Mouse (Mus musculus): Measurements from ENCODE around the gene Cd83. TPM values are rescaled to one million over a fixed set of nuclear protein-coding genes. Genes with fewer than 3 reads are reported as not detected.

Cd83 gene
- total and polyA plus RNA-seq, 2 experiments from 2014 or later, result 36.0 to 36.6 TPM

DNA sequence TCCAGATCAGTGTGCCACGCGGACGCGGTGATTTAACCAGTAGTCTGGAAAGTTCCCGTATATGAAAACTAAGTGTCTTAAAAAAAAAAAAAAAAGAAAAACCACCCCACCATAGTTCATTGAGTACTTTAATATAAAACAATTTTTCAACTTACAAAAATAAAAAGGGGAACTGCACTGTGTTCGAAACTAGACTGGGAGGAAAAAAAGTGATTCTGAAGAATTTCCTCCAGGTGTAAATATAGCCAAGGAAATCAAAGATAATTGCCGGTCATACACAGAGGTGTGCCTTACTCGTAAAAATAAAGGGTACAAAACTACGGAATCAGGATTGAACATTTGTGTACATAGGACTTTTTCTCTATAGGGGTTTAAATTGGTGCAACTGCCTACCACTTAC, 21.7 kb upstream of the Cd83 start:
- H3K4me2 ChIP-seq (ENCODE audit: low read depth, low read length, poor library complexity, severe bottlenecking), result no peak overlapping the region
- DNase-seq (ENCODE audit: low spot score) (no peak), ATAC-seq (ENCODE audit: low FRiP score) (no peak)
- no peak overlapping the region for H3K9ac ChIP-seq (replicated peaks; ENCODE audit: low read length, poor library complexity, severe bottlenecking)
- no peak for TF ChIP-seq CTCF (IDR thresholded peaks at IDR 0.05)
- H3K4me1 ChIP-seq (ENCODE audit: insufficient read depth, low read length), result peaks cover 2% of the 10 kb centered on the region; the same call in 1 of the 2 replicates
- H3K9me3 ChIP-seq (ENCODE audit: low read length), result no peaks in the 10 kb centered on the region
- 90% methylated on average over 9 of the region's 9 CpGs for WGBS
- no peaks in the 10 kb centered on the region for H3K27me3 ChIP-seq (ENCODE audit: insufficient read depth, low read length)
- H3K4me3 ChIP-seq (ENCODE audit: low read depth, low read length), result no peak overlapping the region
- no peaks in the 10 kb centered on the region for H3K36me3 ChIP-seq (ENCODE audit: insufficient read depth, low read length)
- H3K27ac ChIP-seq (ENCODE audit: low read depth, low read length), result no peak overlapping the region

DNA sequence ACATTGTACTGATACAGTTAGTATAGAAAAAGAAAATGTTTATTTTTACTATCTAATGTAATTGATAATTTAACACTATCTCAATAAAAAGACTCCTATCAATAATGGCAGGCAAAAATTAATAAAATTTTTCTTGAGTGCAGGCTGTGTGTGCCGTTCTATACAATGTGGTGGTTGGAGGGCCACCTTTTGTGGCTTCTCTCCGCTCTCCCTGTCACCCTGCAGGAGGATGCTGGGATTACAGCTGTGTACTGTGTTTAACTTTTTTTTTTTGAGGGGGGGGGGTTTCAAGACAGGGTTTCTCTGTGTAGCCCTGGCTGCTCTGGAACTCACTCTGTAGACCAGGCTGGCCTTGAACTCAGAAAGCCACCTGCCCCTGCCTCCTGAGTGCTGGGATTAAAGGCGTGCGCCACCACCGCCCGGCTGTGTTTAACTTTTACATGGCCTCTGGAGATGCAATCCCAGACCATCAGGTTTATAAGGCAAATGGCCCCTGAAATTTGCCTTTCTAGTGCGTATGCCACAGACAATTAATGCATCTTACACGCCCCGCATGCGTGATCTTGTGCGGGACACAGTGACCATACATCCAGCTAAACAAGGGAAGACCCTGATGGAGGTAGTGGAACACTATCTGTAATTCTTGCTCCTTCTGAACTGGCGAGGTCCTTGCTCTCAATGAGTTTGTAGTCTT, 21.1 kb upstream of the Cd83 start:
- H3K27me3 ChIP-seq (ENCODE audit: insufficient read depth, low read length), result no peaks in the 10 kb centered on the region
- WGBS, result 95% methylated on average over 12 of the region's 12 CpGs
- no peaks in the 10 kb centered on the region for H3K36me3 ChIP-seq (ENCODE audit: insufficient read depth, low read length)
- no peak overlapping the region for H3K27ac ChIP-seq (ENCODE audit: low read depth, low read length)
- H3K4me3 ChIP-seq (ENCODE audit: low read depth, low read length), result no peak overlapping the region
- ATAC-seq (ENCODE audit: low FRiP score) (no peak), DNase-seq (ENCODE audit: low spot score) (no peak)
- no peaks in the 10 kb centered on the region for H3K9me3 ChIP-seq (ENCODE audit: low read length)
- H3K4me1 ChIP-seq (ENCODE audit: insufficient read depth, low read length), result peaks cover 2% of the 10 kb centered on the region; the same call in 1 of the 2 replicates
- TF ChIP-seq CTCF (IDR thresholded peaks at IDR 0.05), result no peak
- H3K4me2 ChIP-seq (ENCODE audit: low read depth, low read length, poor library complexity, severe bottlenecking), result no peak overlapping the region
- H3K9ac ChIP-seq (replicated peaks; ENCODE audit: low read length, poor library complexity, severe bottlenecking), result no peak overlapping the region

DNA sequence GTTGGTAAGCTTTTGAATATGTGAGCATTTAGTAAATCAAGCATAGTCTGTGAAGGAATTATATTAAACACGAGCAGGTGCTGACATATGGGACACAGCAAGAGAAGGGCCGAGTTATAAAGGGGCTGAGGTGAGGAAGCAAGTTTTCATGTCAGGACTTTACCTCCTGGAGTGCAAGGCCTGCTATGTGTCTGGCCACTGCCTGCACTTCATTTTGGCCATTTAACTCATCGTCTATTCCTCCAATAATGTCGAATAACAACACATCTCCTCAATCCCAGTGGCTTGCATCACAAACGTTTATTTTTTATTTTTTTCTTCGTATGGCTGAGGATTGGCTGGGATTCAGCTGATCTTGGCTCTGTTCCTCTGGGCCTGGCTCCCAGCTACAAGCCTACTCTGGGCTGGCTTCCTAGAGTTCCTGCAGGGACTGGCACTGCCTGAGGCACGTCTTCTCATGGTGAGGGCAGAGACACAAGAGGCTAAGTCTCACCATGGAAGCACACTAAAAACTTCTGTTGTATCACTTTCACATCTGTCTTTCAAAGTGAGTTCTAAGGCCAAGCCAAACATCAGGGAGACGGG, 20.5 kb upstream of the Cd83 start:
- Histone ChIP-seq H3K27ac (ENCODE audit: low read depth, low read length) (no peak overlapping the region), H3K4me1 (ENCODE audit: insufficient read depth, low read length) (peaks cover 2% of the 10 kb centered on the region; the same call in 1 of the 2 replicates), H3K27me3 (ENCODE audit: insufficient read depth, low read length) (no peaks in the 10 kb centered on the region), H3K4me3 (ENCODE audit: low read depth, low read length) (no peak overlapping the region), H3K36me3 (ENCODE audit: insufficient read depth, low read length) (no peaks in the 10 kb centered on the region), H3K9ac (replicated peaks; ENCODE audit: low read length, poor library complexity, severe bottlenecking) (no peak overlapping the region), H3K4me2 (ENCODE audit: low read depth, low read length, poor library complexity, severe bottlenecking) (no peak overlapping the region), H3K9me3 (ENCODE audit: low read length) (no peaks in the 10 kb centered on the region)
- peak; percentile 84 for DNase-seq (ENCODE audit: low spot score)
- no peak for TF ChIP-seq CTCF (IDR thresholded peaks at IDR 0.05)
- ATAC-seq (ENCODE audit: low FRiP score), result no peak
- 69% methylated on average over 8 of the region's 8 CpGs for WGBS

DNA sequence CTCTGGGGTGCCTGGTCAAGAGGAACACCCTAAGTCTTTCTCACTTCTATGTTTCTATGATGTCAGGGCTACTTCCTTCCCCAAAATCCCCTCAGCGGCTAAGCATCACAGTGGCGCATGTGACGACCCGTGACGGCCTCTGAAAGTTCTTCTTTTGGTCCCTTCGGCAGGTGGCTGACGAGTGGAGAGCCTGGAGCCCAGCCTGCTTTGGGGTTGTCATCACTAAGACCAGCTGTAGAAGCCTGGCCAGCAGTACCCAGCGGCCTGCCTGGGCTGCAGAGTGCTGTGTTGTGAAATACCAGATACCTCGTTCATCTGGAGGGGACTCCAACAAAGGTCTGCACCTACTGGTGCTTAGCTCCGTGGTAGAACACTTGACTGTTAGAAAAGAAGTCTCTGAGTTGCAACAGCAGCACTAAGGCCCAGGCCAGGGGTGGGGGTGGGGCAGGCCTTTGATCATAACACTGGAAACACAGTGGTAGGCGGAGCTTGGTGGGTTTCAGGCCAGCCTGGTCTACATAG, 19.2 kb upstream of the Cd83 start:
- Histone ChIP-seq H3K9me3 (ENCODE audit: low read length) (no peaks in the 10 kb centered on the region), H3K4me1 (ENCODE audit: insufficient read depth, low read length) (peaks cover 2% of the 10 kb centered on the region; the same call in 1 of the 2 replicates), H3K36me3 (ENCODE audit: insufficient read depth, low read length) (no peaks in the 10 kb centered on the region), H3K4me3 (ENCODE audit: low read depth, low read length) (no peak overlapping the region), H3K27me3 (ENCODE audit: insufficient read depth, low read length) (no peaks in the 10 kb centered on the region), H3K4me2 (ENCODE audit: low read depth, low read length, poor library complexity, severe bottlenecking) (no peak overlapping the region), H3K9ac (replicated peaks; ENCODE audit: low read length, poor library complexity, severe bottlenecking) (no peak overlapping the region), H3K27ac (ENCODE audit: low read depth, low read length) (no peak overlapping the region)
- no peak for ATAC-seq (ENCODE audit: low FRiP score)
- no peak for TF ChIP-seq CTCF (IDR thresholded peaks at IDR 0.05)
- DNase-seq (ENCODE audit: low spot score), result no peak
- WGBS, result 83% methylated on average over 11 of the region's 11 CpGs

DNA sequence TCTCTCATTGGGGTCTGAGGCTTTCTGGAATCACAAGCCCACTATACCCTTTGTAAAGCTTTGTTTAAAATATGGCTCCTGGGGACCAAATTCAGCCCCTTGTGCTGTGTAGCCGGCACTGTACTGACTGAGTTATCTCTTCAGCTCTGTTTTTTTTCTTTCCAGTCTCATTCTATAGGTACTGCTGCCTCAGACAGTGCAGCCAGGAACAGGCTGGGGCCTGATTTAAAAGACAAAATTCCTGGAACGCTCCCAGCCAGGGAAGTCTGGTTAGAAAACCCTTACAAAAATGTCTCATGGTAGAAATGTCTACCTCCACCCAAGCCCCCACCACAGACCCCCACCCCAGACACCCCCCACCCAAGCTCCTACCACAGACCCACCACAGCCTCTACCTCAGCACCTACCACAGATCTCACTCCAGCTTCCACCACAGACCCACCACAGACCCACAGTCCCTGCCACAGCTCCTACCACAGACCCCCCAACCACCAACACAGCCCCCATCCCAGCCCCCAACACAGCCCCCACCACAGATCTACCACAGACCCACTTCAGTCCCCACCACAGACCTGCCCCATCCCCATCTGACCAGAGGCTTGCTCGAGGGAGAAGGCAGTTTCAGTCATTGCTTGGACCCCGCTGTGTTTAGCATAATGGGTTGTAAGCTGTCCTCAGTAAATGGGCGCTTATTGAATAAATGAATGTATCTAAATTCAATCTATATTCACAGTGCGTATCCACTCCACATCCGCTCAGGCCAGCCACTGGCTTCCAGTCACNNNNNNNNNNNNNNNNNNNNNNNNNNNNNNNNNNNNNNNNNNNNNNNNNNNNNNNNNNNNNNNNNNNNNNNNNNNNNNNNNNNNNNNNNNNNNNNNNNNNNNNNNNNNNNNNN, 17.5 kb upstream of the Cd83 start:
- Histone ChIP-seq H3K4me1 (ENCODE audit: insufficient read depth, low read length) (peaks cover 2% of the 10 kb centered on the region; the same call in 1 of the 2 replicates), H3K27me3 (ENCODE audit: insufficient read depth, low read length) (no peaks in the 10 kb centered on the region), H3K9ac (replicated peaks; ENCODE audit: low read length, poor library complexity, severe bottlenecking) (no peak overlapping the region), H3K4me3 (ENCODE audit: low read depth, low read length) (no peak overlapping the region), H3K27ac (ENCODE audit: low read depth, low read length) (0 out of 2 replicates have a peak overlapping the region, but pooled peaks have one; percentile 26), H3K4me2 (ENCODE audit: low read depth, low read length, poor library complexity, severe bottlenecking) (no peak overlapping the region), H3K36me3 (ENCODE audit: insufficient read depth, low read length) (no peaks in the 10 kb centered on the region), H3K9me3 (ENCODE audit: low read length) (no peaks in the 10 kb centered on the region)
- 38% methylated on average over 7 of the region's 7 CpGs for WGBS
- ATAC-seq (ENCODE audit: low FRiP score) (peak; percentile 71), DNase-seq (ENCODE audit: low spot score) (peak; percentile 64)
- TF ChIP-seq CTCF (IDR thresholded peaks at IDR 0.05), result no peak
